Mouse (Mus musculus): ENCODE data around the gene Zfand2b. TPM values are rescaled to one million over a fixed set of nuclear protein-coding genes. Genes with fewer than 3 reads are reported as not detected.

Zfand2b gene
- polyA plus RNA-seq, 1 experiment from 2014 or later = 42.9 TPM

DNA sequence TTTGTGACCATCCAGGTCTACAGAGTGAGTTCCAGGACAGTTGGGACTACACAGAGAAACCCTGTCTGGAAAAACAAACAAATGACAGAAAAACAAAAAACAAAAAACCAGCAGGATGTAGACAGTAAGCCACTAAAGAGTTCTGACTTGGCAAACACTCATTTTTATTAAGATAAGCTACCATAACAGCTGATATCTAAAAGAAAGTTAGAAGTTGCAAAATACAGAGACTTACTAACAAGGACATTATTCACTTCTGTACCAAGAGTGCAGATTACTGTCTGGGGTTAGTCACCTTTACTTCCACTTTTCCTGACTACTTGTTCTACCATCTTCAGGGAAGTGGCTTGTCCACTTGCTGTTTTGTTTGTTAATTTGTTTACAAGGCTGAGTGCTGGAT lies 9.5 kb upstream of the Zfand2b start:
- ATAC-seq (ENCODE audit: low read depth) = no peak
- Histone ChIP-seq H3K9me3 (ENCODE audit: control insufficient read depth, low read length) (no peaks in the 10 kb centered on the region), H3K4me3 (ENCODE audit: low read length) (no peak overlapping the region), H3K27ac (ENCODE audit: low read length) (no peak overlapping the region), H3K4me1 (replicated peaks; ENCODE audit: control insufficient read depth, insufficient read depth, low read length) (no peaks in the 10 kb centered on the region), H3K36me3 (ENCODE audit: control insufficient read depth, insufficient read depth, low read length) (no peaks in the 10 kb centered on the region), H3K9ac (ENCODE audit: low read length) (no peak overlapping the region), H3K27me3 (ENCODE audit: control insufficient read depth, insufficient read depth, low read depth, low read length) (no peaks in the 10 kb centered on the region), H3K4me2 (ENCODE audit: low read depth, low read length) (no peak overlapping the region)

DNA sequence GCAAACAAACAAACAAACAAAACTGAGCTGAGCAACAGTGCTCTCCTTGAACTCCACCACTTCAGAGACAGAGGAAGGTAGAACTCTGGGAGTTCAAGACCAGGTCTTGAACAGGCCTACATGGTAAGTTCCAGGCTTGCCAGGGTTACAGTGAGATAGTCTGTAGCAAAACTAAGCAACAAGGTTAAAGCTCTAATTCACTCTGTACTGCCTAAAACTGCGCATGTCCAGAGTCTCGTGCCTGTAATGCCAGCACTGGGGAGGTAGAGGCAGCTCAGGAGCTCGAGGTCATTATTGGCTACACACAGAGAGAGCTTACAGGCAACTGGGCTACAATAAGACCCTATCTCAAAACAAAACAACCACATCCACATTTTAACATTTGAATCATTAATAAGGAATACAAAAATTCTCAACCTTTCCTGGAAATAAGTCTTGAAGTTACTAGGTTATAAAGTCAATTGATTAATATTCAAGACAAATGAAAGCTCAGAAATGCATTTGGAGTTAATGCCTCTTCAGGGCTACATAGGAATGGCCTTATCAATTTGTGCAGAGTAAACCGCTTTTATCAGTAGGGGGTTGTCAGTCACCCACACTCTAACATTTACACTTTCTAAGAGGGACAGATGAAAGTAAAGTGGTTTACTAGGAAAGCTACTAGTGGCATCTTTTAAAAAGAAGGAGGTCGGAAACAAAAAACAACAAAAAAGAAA lies 8.7 kb upstream of the Zfand2b start:
- Histone ChIP-seq H3K27ac (ENCODE audit: low read length) (no peak overlapping the region), H3K36me3 (ENCODE audit: control insufficient read depth, insufficient read depth, low read length) (no peaks in the 10 kb centered on the region), H3K4me1 (replicated peaks; ENCODE audit: control insufficient read depth, insufficient read depth, low read length) (no peaks in the 10 kb centered on the region), H3K4me3 (ENCODE audit: low read length) (no peak overlapping the region), H3K9me3 (ENCODE audit: control insufficient read depth, low read length) (no peaks in the 10 kb centered on the region), H3K4me2 (ENCODE audit: low read depth, low read length) (no peak overlapping the region), H3K27me3 (ENCODE audit: control insufficient read depth, insufficient read depth, low read depth, low read length) (no peaks in the 10 kb centered on the region), H3K9ac (ENCODE audit: low read length) (no peak overlapping the region)
- no peak for ATAC-seq (ENCODE audit: low read depth)
- 50% methylated on average over 5 of the region's 5 CpGs for WGBS

DNA sequence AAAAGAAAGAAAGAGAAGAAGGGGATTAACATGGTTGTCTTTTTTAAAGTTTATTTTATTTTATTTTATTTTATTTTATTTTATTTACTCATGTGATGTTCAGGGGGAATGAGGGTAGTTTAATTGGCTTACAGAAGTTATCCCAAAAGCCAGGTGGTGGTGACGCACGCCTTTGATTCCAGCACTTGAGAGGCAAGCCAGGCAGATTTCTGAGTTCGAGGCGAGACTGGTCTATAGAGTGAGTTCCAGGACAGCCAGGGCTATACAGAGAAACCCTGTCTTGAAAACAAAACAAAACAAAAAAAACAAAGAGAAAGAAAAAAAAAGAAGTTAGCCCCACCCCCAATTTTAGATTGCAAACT lies 8.2 kb upstream of the Zfand2b start:
- H3K4me1 ChIP-seq (replicated peaks; ENCODE audit: control insufficient read depth, insufficient read depth, low read length) = no peaks in the 10 kb centered on the region
- H3K4me2 ChIP-seq (ENCODE audit: low read depth, low read length) = no peak overlapping the region
- H3K27ac ChIP-seq (ENCODE audit: low read length) = no peak overlapping the region
- no peak for ATAC-seq (ENCODE audit: low read depth)
- 68% methylated on average over 4 of the region's 4 CpGs for WGBS
- H3K9me3 ChIP-seq (ENCODE audit: control insufficient read depth, low read length) = no peaks in the 10 kb centered on the region
- H3K36me3 ChIP-seq (ENCODE audit: control insufficient read depth, insufficient read depth, low read length) = no peaks in the 10 kb centered on the region
- no peaks in the 10 kb centered on the region for H3K27me3 ChIP-seq (ENCODE audit: control insufficient read depth, insufficient read depth, low read depth, low read length)
- H3K9ac ChIP-seq (ENCODE audit: low read length) = no peak overlapping the region
- H3K4me3 ChIP-seq (ENCODE audit: low read length) = no peak overlapping the region

DNA sequence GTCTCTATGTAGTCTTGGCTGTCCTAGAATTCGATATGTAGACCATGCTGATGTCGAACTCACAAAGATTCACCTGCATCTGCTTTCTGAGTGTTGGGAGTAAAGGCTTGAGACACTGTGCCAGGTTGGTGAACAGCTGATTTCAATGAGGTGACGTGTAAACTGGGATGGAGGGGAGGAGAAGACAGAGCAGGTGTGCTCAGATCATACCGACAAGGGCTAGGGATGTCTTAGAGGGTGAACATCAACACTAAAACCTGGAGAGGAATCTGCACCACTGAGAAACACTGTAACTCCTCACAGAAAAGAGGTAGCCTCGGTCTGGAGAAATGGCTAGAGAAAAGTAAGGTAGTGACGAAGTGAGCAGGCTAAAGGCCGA lies 364 bp upstream of the Zfand2b start:
- WGBS = 5% methylated on average over 7 of the region's 7 CpGs

DNA sequence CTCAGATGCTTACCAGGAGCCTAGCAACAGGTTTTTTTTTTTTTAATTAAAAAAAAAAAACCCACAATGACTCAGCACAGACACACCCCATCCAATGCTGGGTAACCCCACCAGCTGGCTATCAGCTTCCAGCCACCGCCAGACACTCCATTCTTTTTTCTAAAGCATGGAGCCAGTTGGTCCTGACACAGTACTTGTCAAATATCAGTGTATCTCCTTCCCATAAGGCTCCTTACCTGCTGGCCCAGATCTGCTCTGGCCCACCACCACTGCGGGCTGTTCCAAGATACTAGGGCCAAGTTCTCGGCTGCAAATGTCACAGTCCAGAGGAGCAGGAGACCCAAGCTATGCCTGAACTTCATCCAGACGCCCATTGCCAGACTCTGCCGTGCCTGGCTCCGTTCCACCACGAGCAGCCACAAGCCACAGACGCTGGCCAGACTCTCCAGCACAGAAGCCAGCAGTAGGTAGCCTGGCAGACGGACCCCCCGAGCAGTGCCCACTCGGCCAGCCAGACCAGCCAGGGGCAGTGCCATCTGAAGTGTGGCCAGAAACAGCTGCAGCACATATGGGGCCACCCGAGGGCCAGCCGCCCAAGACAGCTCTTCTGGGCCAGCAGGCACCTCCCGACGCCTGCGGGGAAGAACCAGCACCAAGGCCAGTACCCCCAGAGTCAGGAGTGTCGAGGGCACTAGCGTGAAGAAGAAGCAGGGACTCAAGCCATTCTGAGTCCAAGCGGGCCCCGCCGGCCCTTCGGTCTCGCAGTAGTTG lies 11.1 kb downstream of the Zfand2b start:
- Histone ChIP-seq H3K27me3 (ENCODE audit: control insufficient read depth, insufficient read depth, low read depth, low read length) (no peaks in the 10 kb centered on the region), H3K27ac (ENCODE audit: low read length) (peak overlapping the region; percentile 14; the same call in 1 of the 2 replicates), H3K9ac (ENCODE audit: low read length) (peak overlapping the region; percentile 73), H3K4me1 (replicated peaks; ENCODE audit: control insufficient read depth, insufficient read depth, low read length) (peaks cover 14% of the 10 kb centered on the region), H3K36me3 (ENCODE audit: control insufficient read depth, insufficient read depth, low read length) (peaks cover 12% of the 10 kb centered on the region), H3K9me3 (ENCODE audit: control insufficient read depth, low read length) (0 out of 2 replicates have a peak, but pooled peaks cover 2% of the 10 kb centered on the region), H3K4me2 (ENCODE audit: low read depth, low read length) (peak overlapping the region; percentile 97), H3K4me3 (ENCODE audit: low read length) (peak overlapping the region; percentile 66)
- 4% methylated on average over 23 of the region's 23 CpGs for WGBS
- peak; percentile 43 for ATAC-seq (ENCODE audit: low read depth)

More for the DNA sequence above, 364 bp upstream of the Zfand2b start:
- no peaks in the 10 kb centered on the region for H3K9me3 ChIP-seq (ENCODE audit: control insufficient read depth, low read length)
- peak overlapping the region; percentile 73 for H3K9ac ChIP-seq (ENCODE audit: low read length)
- peaks cover 10% of the 10 kb centered on the region for H3K4me1 ChIP-seq (replicated peaks; ENCODE audit: control insufficient read depth, insufficient read depth, low read length)
- H3K27me3 ChIP-seq (ENCODE audit: control insufficient read depth, insufficient read depth, low read depth, low read length) = no peaks in the 10 kb centered on the region
- ATAC-seq (ENCODE audit: low read depth) = peak; percentile 18
- H3K4me2 ChIP-seq (ENCODE audit: low read depth, low read length) = peak overlapping the region; percentile 71
- peak overlapping the region; percentile 75 for H3K27ac ChIP-seq (ENCODE audit: low read length)
- H3K36me3 ChIP-seq (ENCODE audit: control insufficient read depth, insufficient read depth, low read length) = peaks cover 22% of the 10 kb centered on the region
- H3K4me3 ChIP-seq (ENCODE audit: low read length) = peak overlapping the region; percentile 62

DNA sequence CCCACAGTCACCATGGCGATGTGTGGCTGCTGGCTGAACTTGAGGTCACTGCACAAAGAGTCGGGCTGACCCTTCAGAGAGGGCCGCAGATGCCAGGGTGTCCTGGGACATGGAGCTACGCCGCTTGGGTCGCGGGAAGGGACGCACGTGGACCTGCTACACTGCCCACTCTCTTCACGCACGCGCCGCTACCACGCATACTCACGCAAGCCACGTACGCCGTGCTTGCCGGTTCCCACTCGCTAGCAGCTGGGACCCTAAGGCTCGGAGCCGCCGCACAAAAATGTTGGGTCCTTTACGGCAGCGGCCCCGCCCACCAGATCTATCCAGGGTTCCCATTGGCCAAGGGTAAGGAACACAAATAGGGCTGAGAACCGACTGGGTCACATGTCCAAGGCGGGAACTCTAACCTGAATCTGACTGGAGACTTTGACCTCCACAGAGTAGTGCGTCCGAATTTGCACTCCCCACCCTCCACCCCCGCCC lies 11.7 kb downstream of the Zfand2b start, which contains the start of gene Abcb6:
Gene Abcb6 (minus strand): TSS at position 288 of the 486 bp plus-strand sequence.
- Histone ChIP-seq H3K4me3 (ENCODE audit: low read length) (peak within 1 kb of the TSS; percentile 66), H3K27ac (ENCODE audit: low read length) (peak within 1 kb of the TSS; percentile 14; the same call in 1 of the 2 replicates), H3K9me3 (ENCODE audit: control insufficient read depth, low read length) (0 out of 2 replicates have a peak, but pooled peaks cover 2% of the 10 kb centered on the region), H3K36me3 (ENCODE audit: control insufficient read depth, insufficient read depth, low read length) (peaks cover 18% of the 10 kb centered on the region), H3K9ac (ENCODE audit: low read length) (peak within 1 kb of the TSS; percentile 73), H3K27me3 (ENCODE audit: control insufficient read depth, insufficient read depth, low read depth, low read length) (no peaks in the 10 kb centered on the region), H3K4me1 (replicated peaks; ENCODE audit: control insufficient read depth, insufficient read depth, low read length) (peaks cover 14% of the 10 kb centered on the region), H3K4me2 (ENCODE audit: low read depth, low read length) (peak within 1 kb of the TSS; percentile 97)
- WGBS = under 1% methylated on average over 31 of the region's 31 CpGs
- peak; percentile 92 for ATAC-seq (ENCODE audit: low read depth)

DNA sequence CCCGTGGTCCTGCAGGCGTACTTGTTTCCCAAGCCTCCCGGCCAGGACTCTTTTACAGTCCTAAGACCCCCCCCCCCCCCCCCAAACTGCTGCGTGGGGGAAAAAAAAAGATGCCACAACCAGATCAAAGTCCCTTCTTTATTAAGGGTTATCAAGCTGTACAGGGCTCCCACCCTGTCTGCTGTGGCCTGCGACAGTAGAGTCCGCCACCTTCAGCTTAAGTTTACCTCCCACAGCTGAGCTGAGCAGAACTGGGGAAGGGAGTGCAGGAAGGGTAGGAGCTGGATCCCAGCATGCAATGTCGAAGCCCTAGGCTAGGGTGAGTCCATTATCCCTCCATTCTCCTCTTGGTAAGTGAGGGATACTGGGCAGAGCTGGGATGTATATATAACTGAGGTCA lies 12.3 kb downstream of the Zfand2b start:
- Histone ChIP-seq H3K4me3 (ENCODE audit: low read length) (peak overlapping the region; percentile 66), H3K36me3 (ENCODE audit: control insufficient read depth, insufficient read depth, low read length) (peaks cover 23% of the 10 kb centered on the region)

DNA sequence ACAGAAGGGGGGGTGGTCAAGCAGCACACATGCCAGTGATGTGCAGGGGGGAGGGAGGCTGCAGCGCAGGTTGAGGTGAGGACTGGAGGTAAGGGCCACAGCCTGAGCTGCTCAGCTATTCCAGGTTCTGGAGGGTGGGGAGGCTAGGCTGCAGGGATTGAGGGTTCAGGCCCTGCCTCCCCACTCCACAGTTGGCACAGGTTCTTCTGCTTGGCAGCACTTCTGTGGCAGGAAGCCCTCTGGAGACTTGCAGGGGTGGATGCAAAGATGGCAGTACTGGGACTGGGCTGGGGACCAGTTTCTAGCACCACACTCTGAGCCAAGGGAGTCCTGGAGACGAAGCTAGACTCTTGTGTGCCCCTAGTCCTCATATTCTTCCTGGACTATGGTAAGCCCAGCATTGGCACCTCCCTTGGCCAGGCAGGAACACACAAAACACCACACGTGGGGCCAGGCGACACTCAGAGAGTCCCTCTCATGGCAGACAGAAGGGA lies 13.0 kb downstream of the Zfand2b start:
- Histone ChIP-seq H3K4me2 (ENCODE audit: low read depth, low read length) (no peak overlapping the region), H3K36me3 (ENCODE audit: control insufficient read depth, insufficient read depth, low read length) (peaks cover 30% of the 10 kb centered on the region), H3K4me3 (ENCODE audit: low read length) (no peak overlapping the region), H3K9me3 (ENCODE audit: control insufficient read depth, low read length) (0 out of 2 replicates have a peak, but pooled peaks cover 2% of the 10 kb centered on the region), H3K9ac (ENCODE audit: low read length) (no peak overlapping the region), H3K27ac (ENCODE audit: low read length) (no peak overlapping the region), H3K4me1 (replicated peaks; ENCODE audit: control insufficient read depth, insufficient read depth, low read length) (peaks cover 14% of the 10 kb centered on the region), H3K27me3 (ENCODE audit: control insufficient read depth, insufficient read depth, low read depth, low read length) (no peaks in the 10 kb centered on the region)
- no peak for ATAC-seq (ENCODE audit: low read depth)
- 65% methylated on average over 4 of the region's 4 CpGs for WGBS

More for the DNA sequence above, 12.3 kb downstream of the Zfand2b start:
- peak overlapping the region; percentile 97 for H3K4me2 ChIP-seq (ENCODE audit: low read depth, low read length)
- H3K9me3 ChIP-seq (ENCODE audit: control insufficient read depth, low read length) = 0 out of 2 replicates have a peak, but pooled peaks cover 2% of the 10 kb centered on the region
- WGBS = 29% methylated on average over 7 of the region's 7 CpGs
- peak overlapping the region; percentile 39; the same call in 1 of the 2 replicates for H3K9ac ChIP-seq (ENCODE audit: low read length)
- no peak overlapping the region for H3K27ac ChIP-seq (ENCODE audit: low read length)
- ATAC-seq (ENCODE audit: low read depth) = no peak
- peaks cover 14% of the 10 kb centered on the region for H3K4me1 ChIP-seq (replicated peaks; ENCODE audit: control insufficient read depth, insufficient read depth, low read length)
- no peaks in the 10 kb centered on the region for H3K27me3 ChIP-seq (ENCODE audit: control insufficient read depth, insufficient read depth, low read depth, low read length)

DNA sequence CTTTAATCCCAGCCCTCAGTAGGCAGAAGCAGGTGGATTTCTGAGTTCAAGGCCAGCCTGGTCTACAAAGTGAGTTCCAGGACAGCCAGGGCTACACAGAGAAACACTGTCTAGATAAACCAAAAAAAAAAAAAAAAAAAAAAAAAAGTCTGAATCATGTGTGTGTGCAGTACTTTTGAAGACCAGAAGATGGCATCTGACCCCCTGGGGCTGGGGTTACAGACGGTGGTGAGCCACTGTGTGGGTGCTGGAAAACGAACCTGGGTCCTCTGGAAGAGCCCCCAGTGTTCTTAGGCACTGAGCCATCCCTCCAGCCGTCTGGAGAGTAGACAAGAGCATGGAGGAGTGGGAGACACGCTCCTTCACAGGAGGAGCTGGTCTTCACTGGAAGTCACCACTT lies 13.7 kb downstream of the Zfand2b start:
- peaks cover 14% of the 10 kb centered on the region for H3K4me1 ChIP-seq (replicated peaks; ENCODE audit: control insufficient read depth, insufficient read depth, low read length)
- WGBS = 64% methylated on average over 4 of the region's 4 CpGs
- H3K9ac ChIP-seq (ENCODE audit: low read length) = no peak overlapping the region
- no peak for ATAC-seq (ENCODE audit: low read depth)
- H3K4me3 ChIP-seq (ENCODE audit: low read length) = no peak overlapping the region
- H3K36me3 ChIP-seq (ENCODE audit: control insufficient read depth, insufficient read depth, low read length) = peaks cover 34% of the 10 kb centered on the region
- no peak overlapping the region for H3K27ac ChIP-seq (ENCODE audit: low read length)
- no peak overlapping the region for H3K4me2 ChIP-seq (ENCODE audit: low read depth, low read length)
- no peaks in the 10 kb centered on the region for H3K27me3 ChIP-seq (ENCODE audit: control insufficient read depth, insufficient read depth, low read depth, low read length)
- H3K9me3 ChIP-seq (ENCODE audit: control insufficient read depth, low read length) = 0 out of 2 replicates have a peak, but pooled peaks cover 2% of the 10 kb centered on the region
